In genomic region chr1:171234538-171234937, GRCm38 (mm10) we compare ENCODE assay signal across 1 mouse cellular context.
TF ChIP-seq lines count a peak whose summit lies in the region.

No protein-coding gene starts in this region.

TF ChIP-seq in MEL, 35 proteins besides CTCF, POLR2A, EP300 and RAD21:
- TF ChIP-seq POLR2AphosphoS2 (IDR thresholded peaks at IDR 0.05; ENCODE audit: low read length) = no peak
- TF ChIP-seq HCFC1 (IDR thresholded peaks at IDR 0.05; ENCODE audit: low read depth, low read length) = no peak
- TF ChIP-seq SIN3A (IDR thresholded peaks at IDR 0.05; ENCODE audit: low read length) = peak; percentile 42; the same call in 1 of the 2 replicates
- 0 out of 2 replicates have a peak, but pooled peaks have one; percentile 26 for TF ChIP-seq ETS1 (IDR thresholded peaks at IDR 0.05; ENCODE audit: low read depth, low read length)
